Mouse (Mus musculus) MEL (cell line): Measurements from ENCODE around the gene Gm13124. TPM values are rescaled to one million over a fixed set of nuclear protein-coding genes. Genes with fewer than 3 reads are reported as not detected.

Source experiments
- DNase-seq: peaks from one replicate; pipeline ENCODE4 v3.0.0; 2011; ENCODE audit warnings: low read depth, low spot score
- H3K27ac ChIP-seq: 2 replicates; pipeline ENCODE4 v1.5.1; 2012; ENCODE audit warnings: low read depth, mild to moderate bottlenecking, control low read depth, low read length, moderate library complexity; ENCODE audit not compliant: control insufficient read depth
- H3K27me3 ChIP-seq, 2 experiments: fragments of 150-350 bp in 1 of 2; sonication (generic) in 1 of 2; 2 replicates each; pipeline ENCODE4 v1.6.1; 2012; ENCODE audit warnings: low read length in 2 of 2, mild to moderate bottlenecking in 2 of 2, improper control_type of control experiment in 1 of 2, moderate library complexity in 1 of 2; ENCODE audit not compliant: insufficient read depth in 2 of 2, control insufficient read depth in 1 of 2
- H3K36me3 ChIP-seq, 2 experiments: 2 replicates each; pipeline ENCODE4 v1.6.1; 2012 to 2014; ENCODE audit warnings: low read length in 2 of 2, improper control_type of control experiment in 1 of 2, inconsistent platforms in 1 of 2, mild to moderate bottlenecking in 1 of 2; ENCODE audit not compliant: insufficient read depth in 2 of 2, control insufficient read depth in 1 of 2
- H3K4me1 ChIP-seq, 2 experiments: fragments of 150-350 bp in 1 of 2; sonication (generic) in 1 of 2; 2 replicates each; pipeline ENCODE4 v1.6.1; 2012; ENCODE audit warnings: low read length in 2 of 2, improper control_type of control experiment in 1 of 2, mild to moderate bottlenecking in 1 of 2; ENCODE audit not compliant: insufficient read depth in 2 of 2, control insufficient read depth in 1 of 2
- H3K4me3 ChIP-seq, 2 experiments: fragments of 150-350 bp in 1 of 2; sonication (generic) in 1 of 2; 2 replicates each; pipeline ENCODE4 v1.5.1; 2012; ENCODE audit warnings: low read depth in 2 of 2, low read length in 2 of 2, mild to moderate bottlenecking in 2 of 2, moderate library complexity in 2 of 2, control low read depth in 1 of 2, improper control_type of control experiment in 1 of 2; ENCODE audit not compliant: control insufficient read depth in 1 of 2, insufficient read depth in 1 of 2
- H3K79me2 ChIP-seq: 2 replicates; pipeline ENCODE4 v1.6.1; 2012; ENCODE audit warnings: mild to moderate bottlenecking, low read length, moderate library complexity; ENCODE audit not compliant: control insufficient read depth, poor library complexity, insufficient read depth
- H3K9ac ChIP-seq: 2 replicates; pipeline ENCODE4 v1.6.1; 2012; ENCODE audit warnings: low read depth, mild to moderate bottlenecking, control low read depth, low read length, moderate library complexity; ENCODE audit not compliant: control insufficient read depth, poor library complexity, severe bottlenecking
- H3K9me3 ChIP-seq: fragments of 150-350 bp; sonication (generic); replicated peaks from 2 replicates; pipeline ENCODE4 v1.6.1; 2012; ENCODE audit warnings: mild to moderate bottlenecking, low read length, improper control_type of control experiment, moderate library complexity; ENCODE audit not compliant: insufficient read depth
- CHD1 ChIP-seq: IDR thresholded peaks from 2 replicates; pipeline ENCODE4 v1.6.1; 2012; ENCODE audit warnings: low read depth, mild to moderate bottlenecking, inconsistent platforms, low read length, improper control_type of control experiment
- CTCF ChIP-seq, 3 experiments: IDR thresholded peaks in 2 of 3; conservative IDR thresholded peaks in 1 of 3; 2 replicates each; pipeline ENCODE4 v1.5.1; 2011 to 2012; ENCODE audit warnings: low read length in 3 of 3, low read depth in 2 of 3, mild to moderate bottlenecking in 2 of 3, improper control_type of control experiment in 1 of 3, inconsistent platforms in 1 of 3, mixed read lengths in 1 of 3, moderate library complexity in 1 of 3; ENCODE audit not compliant: control insufficient read depth in 1 of 3, insufficient read depth in 1 of 3, poor library complexity in 1 of 3, severe bottlenecking in 1 of 3
- E2F4 ChIP-seq: IDR thresholded peaks from 2 replicates; pipeline ENCODE4 v1.6.1; 2011; ENCODE audit warnings: low read depth, low read length, improper control_type of control experiment, borderline replicate concordance
- KAT2A ChIP-seq: conservative IDR thresholded peaks from 2 replicates; pipeline ENCODE4 v1.6.1; 2012; ENCODE audit warnings: low read depth, low read length, improper control_type of control experiment, inconsistent platforms
- MAX ChIP-seq: IDR thresholded peaks from 2 replicates; pipeline ENCODE4 v1.6.1; 2011; ENCODE audit warnings: low read length, improper control_type of control experiment
- MXI1 ChIP-seq: IDR thresholded peaks from 2 replicates; pipeline ENCODE4 v1.6.1; 2011; ENCODE audit warnings: mild to moderate bottlenecking, low read depth, low read length, improper control_type of control experiment
- MYB ChIP-seq: IDR thresholded peaks from 2 replicates; pipeline ENCODE4 v1.6.1; 2011; ENCODE audit warnings: mild to moderate bottlenecking, low read depth, low read length, improper control_type of control experiment
- POLR2A ChIP-seq, 2 experiments: IDR thresholded peaks; 2 replicates each; pipeline ENCODE4 v1.6.1; 2011 to 2012; ENCODE audit warnings: low read length in 2 of 2, mild to moderate bottlenecking in 2 of 2, control low read depth in 1 of 2, improper control_type of control experiment in 1 of 2, low read depth in 1 of 2, moderate library complexity in 1 of 2; ENCODE audit not compliant: control insufficient read depth in 1 of 2, insufficient read depth in 1 of 2, poor library complexity in 1 of 2
- SIN3A ChIP-seq: IDR thresholded peaks from 2 replicates; pipeline ENCODE4 v1.6.1; 2012; ENCODE audit warnings: low read length, improper control_type of control experiment, inconsistent platforms
- SMC3 ChIP-seq: IDR thresholded peaks from 2 replicates; pipeline ENCODE4 v1.6.1; 2011; ENCODE audit warnings: low read depth, low read length, improper control_type of control experiment
- TCF12 ChIP-seq: IDR thresholded peaks from 2 replicates; pipeline ENCODE4 v1.6.1; 2014; ENCODE audit warnings: low read depth, mild to moderate bottlenecking, inconsistent platforms, low read length, improper control_type of control experiment, moderate library complexity
- UBTF ChIP-seq: IDR thresholded peaks from 2 replicates; pipeline ENCODE4 v1.6.1; 2012; ENCODE audit warnings: low read depth, mild to moderate bottlenecking, inconsistent platforms, low read length, improper control_type of control experiment, moderate library complexity, borderline replicate concordance; ENCODE audit not compliant: insufficient read depth
- polyA plus RNA-seq, 2 experiments: library from polyadenylated mRNA; stranded (reverse) in 1 of 2; unstranded in 1 of 2; fragments of >175 nt in 1 of 2; fragments of >200 nt in 1 of 2; gene quantifications; 2 replicates each; pipeline versions ENCODE4 v1.2.1 to v1.2.4; 2012; ENCODE audit warnings: low replicate concordance in 2 of 2, low read depth in 1 of 2; ENCODE audit not compliant: insufficient read length in 2 of 2, insufficient read depth in 1 of 2, missing spikeins in 1 of 2
- total RNA-seq: library from RNA; depleted of rRNA; stranded (reverse); fragments of 300-350 nt; gene quantifications from 2 replicates; pipeline ENCODE4 v1.2.3, GENCODE M21; 2012; rRNA removed

Gm13124 gene
- total and polyA plus RNA-seq, 3 experiments: not detected

DNA sequence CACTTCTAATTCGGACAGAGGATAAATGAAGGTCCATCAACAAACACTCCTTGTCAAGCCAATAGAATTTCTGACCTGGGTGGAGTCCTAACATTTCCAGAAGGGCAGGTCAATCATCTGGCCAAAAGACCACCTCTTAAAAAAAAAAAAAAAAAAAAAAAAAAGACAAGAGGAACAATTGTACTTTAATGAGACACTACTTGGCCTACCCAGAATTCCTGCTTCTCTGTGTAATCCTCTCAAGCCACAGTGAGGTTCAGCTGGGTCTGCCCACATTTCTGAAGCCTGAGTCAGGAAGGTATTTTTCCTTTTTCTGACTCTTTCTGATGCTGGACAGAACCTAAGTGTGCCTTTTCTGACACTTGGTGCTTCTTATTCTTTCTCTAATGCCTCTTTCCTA lies 20.2 kb downstream of the Gm13124 start:
- no peak overlapping the region for H3K9ac ChIP-seq
- no peaks in the 10 kb centered on the region for H3K27me3 ChIP-seq
- no peak overlapping the region for H3K27ac ChIP-seq
- no peak overlapping the region for H3K4me3 ChIP-seq
- no peak for DNase-seq
- H3K4me1 ChIP-seq: no peaks in the 10 kb centered on the region
- no peaks in the 10 kb centered on the region for H3K36me3 ChIP-seq
- TF ChIP-seq CHD1 (no peak), MXI1 (no peak), UBTF (no peak), E2F4 (no peak), TCF12 (no peak), MYB (no peak), POLR2A (IDR thresholded peaks at IDR 0.05; ENCODE audit: control insufficient read depth in 1 of 2, insufficient read depth in 1 of 2, low read depth in 1 of 2, low read length in 2 of 2, poor library complexity in 1 of 2) (no peak), CTCF (IDR thresholded peaks at IDR 0.05 in 2 of 3, conservative IDR thresholded peaks at IDR 0.05 in 1 of 3; ENCODE audit: control insufficient read depth in 1 of 3, insufficient read depth in 1 of 3, low read depth in 2 of 3, low read length in 3 of 3, poor library complexity in 1 of 3, severe bottlenecking in 1 of 3) (no peak)
- H3K9me3 ChIP-seq: no peaks in the 10 kb centered on the region
- no peaks in the 10 kb centered on the region for H3K79me2 ChIP-seq

- Histone ChIP-seq H3K9me3 (no peaks in the 10 kb centered on the region), H3K27me3 (no peaks in the 10 kb centered on the region), H3K36me3 (no peaks in the 10 kb centered on the region), H3K27ac (no peak within 1 kb of the TSS), H3K79me2 (no peaks in the 10 kb centered on the region), H3K4me1 (no peaks in the 10 kb centered on the region), H3K9ac (no peak within 1 kb of the TSS), H3K4me3 (no peak within 1 kb of the TSS)
- DNase-seq: no peak
- no peak for TF ChIP-seq UBTF
- no peak for TF ChIP-seq SIN3A
- no peak for TF ChIP-seq E2F4
- TF ChIP-seq KAT2A: no peak
These were observed 45.4 kb downstream of the Gm13124 start, which contains the start of gene 9430007A20Rik for GRCm38 (mm10) chr4:144519522-144519921. Gene 9430007A20Rik (plus strand): TSS chr4:144519822.

DNA sequence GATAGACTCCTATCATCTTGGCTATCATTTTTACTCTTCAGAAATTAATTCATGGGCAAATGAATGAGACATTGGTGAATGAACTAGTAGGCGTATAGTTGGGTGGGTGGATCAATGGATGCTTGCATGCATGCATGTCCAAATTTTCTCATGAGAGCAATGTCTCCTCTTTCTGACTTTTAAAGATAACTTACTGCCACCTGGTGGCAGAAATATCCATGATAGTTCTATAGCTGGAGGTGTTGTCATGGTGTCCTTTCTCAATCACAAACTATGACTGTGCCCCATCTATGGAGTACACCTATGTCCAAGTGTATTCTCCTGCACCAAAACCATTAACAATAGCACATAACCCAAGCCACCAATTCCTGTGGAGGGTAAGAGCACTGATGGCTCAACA lies 58.4 kb downstream of the Gm13124 start:
- Histone ChIP-seq H3K9me3 (no peaks in the 10 kb centered on the region), H3K36me3 (no peaks in the 10 kb centered on the region), H3K27me3 (no peaks in the 10 kb centered on the region), H3K4me3 (no peak overlapping the region), H3K9ac (no peak overlapping the region), H3K27ac (no peak overlapping the region), H3K79me2 (no peaks in the 10 kb centered on the region), H3K4me1 (no peaks in the 10 kb centered on the region)
- DNase-seq: peak; percentile 2
- TF ChIP-seq MAX (no peak), CTCF (IDR thresholded peaks at IDR 0.05 in 2 of 3, conservative IDR thresholded peaks at IDR 0.05 in 1 of 3; ENCODE audit: control insufficient read depth in 1 of 3, insufficient read depth in 1 of 3, low read depth in 2 of 3, low read length in 3 of 3, poor library complexity in 1 of 3, severe bottlenecking in 1 of 3) (peak in 1 of 3 experiments; percentile 16; a peak in 1 of 6 replicates), SMC3 (0 out of 2 replicates have a peak, but pooled peaks have one; percentile 5)

Other genes with a start within 250 kb of the Gm13124 start
- not detected in 2 replicates for gene Gm13128, start 234.9 kb downstream of the Gm13124 start, total RNA-seq
- gene Gm13128, start 234.9 kb downstream of the Gm13124 start, polyA plus RNA-seq: not detected
- gene Gm13119, start 207.2 kb downstream of the Gm13124 start, total RNA-seq: not detected in 2 replicates
- gene Gm13119, start 207.2 kb downstream of the Gm13124 start, polyA plus RNA-seq: not detected
- gene Pramef20, start 187.2 kb downstream of the Gm13124 start, total RNA-seq: not detected in 2 replicates
- gene Pramef20, start 187.2 kb downstream of the Gm13124 start, polyA plus RNA-seq: not detected
- gene Pramef12, start 156.7 kb downstream of the Gm13124 start, total RNA-seq: not detected in 2 replicates
- not detected for gene Pramef12, start 156.7 kb downstream of the Gm13124 start, polyA plus RNA-seq
- gene 1700012P22Rik, start 126.4 kb downstream of the Gm13124 start, total RNA-seq: not detected in 2 replicates
- not detected for gene 1700012P22Rik, start 126.4 kb downstream of the Gm13124 start, polyA plus RNA-seq
- gene Gm9944, start 111.8 kb downstream of the Gm13124 start, total RNA-seq: not detected in 2 replicates
- not detected for gene Gm9944, start 111.8 kb downstream of the Gm13124 start, polyA plus RNA-seq
- not detected in 2 replicates for gene Aadacl3, start 101.4 kb downstream of the Gm13124 start, total RNA-seq
- not detected for gene Aadacl3, start 101.4 kb downstream of the Gm13124 start, polyA plus RNA-seq
- gene 9430007A20Rik, start 45.3 kb downstream of the Gm13124 start, total RNA-seq: not detected in 2 replicates
- not detected for gene 9430007A20Rik, start 45.3 kb downstream of the Gm13124 start, polyA plus RNA-seq
- gene Aadacl4, start 48.6 kb upstream of the Gm13124 start, total RNA-seq: not detected in 2 replicates
- gene Aadacl4, start 48.6 kb upstream of the Gm13124 start, polyA plus RNA-seq: not detected
- gene Gm436, start 121.2 kb upstream of the Gm13124 start, total RNA-seq: not detected in 2 replicates
- gene Gm436, start 121.2 kb upstream of the Gm13124 start, polyA plus RNA-seq: not detected
- not detected in 2 replicates for gene Gm13178, start 156.3 kb upstream of the Gm13124 start, total RNA-seq
- gene Gm13178, start 156.3 kb upstream of the Gm13124 start, polyA plus RNA-seq: not detected
- gene Gm438, start 221.4 kb upstream of the Gm13124 start, total RNA-seq: not detected in 2 replicates
- gene Gm438, start 221.4 kb upstream of the Gm13124 start, polyA plus RNA-seq: not detected